Mouse (Mus musculus) olfactory bulb, adult 2 months (tissue): ENCODE data around the gene Dppa3.

Experiments
- CTCF ChIP-seq: fragments of 200-500 bp; IDR thresholded peaks from 2 replicates; pipeline ENCODE4 v1.5.1; 2012; ENCODE audit warnings: low read depth, mild to moderate bottlenecking, low read length, moderate library complexity; ENCODE audit not compliant: insufficient read depth
- POLR2A ChIP-seq: fragments of 200-500 bp; IDR thresholded peaks from 2 replicates; pipeline ENCODE4 v1.6.1; 2012; ENCODE audit warnings: mild to moderate bottlenecking, low read depth, low read length, moderate library complexity; ENCODE audit not compliant: insufficient read depth

DNA sequence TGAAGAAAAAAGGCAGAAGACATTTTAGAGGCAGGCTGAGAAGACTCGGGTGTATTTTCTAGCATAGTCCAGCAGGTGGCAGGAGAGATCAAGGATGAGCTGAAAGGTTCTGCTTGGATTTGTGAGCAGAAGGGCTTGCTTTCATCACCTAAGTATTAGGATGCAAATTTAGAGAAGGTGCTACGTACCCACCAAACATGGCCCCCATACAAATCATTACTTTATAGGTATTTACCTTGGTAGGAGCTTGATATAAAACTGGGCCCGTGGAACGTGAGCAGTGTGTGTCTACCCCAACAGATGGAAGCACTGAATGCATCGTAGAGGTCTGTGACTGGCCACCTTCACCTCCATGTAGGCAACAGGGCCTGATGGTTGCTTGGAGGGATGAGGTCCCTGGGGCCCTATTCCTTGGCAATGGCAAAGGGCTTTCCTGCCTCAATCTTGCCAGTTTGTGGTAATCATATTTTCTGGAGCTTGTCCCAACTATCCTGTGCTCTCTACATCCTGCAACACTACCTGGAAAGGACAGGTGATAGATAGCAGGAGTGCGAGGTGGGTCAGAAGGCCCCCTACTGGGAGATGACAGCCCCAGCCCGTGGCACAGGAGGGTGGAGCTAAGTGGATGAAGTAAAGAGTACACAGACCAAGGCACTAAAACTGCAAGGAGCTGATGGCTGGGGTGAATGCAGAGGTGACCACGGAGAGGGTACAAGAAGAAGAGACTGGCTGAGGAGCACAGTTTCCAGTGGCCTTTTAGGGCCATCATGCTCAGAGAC is 34.6 kb downstream of the Dppa3 start:
- TF ChIP-seq POLR2A = no peak
- TF ChIP-seq CTCF = no peak
